Mouse (Mus musculus): ENCODE results near the gene Tspan4. TPM values are rescaled to one million over a fixed set of nuclear protein-coding genes. Genes with fewer than 3 reads are reported as not detected.

The Tspan4 gene
- polyA plus RNA-seq, 1 experiment from 2014 or later, result 91.2 TPM

DNA sequence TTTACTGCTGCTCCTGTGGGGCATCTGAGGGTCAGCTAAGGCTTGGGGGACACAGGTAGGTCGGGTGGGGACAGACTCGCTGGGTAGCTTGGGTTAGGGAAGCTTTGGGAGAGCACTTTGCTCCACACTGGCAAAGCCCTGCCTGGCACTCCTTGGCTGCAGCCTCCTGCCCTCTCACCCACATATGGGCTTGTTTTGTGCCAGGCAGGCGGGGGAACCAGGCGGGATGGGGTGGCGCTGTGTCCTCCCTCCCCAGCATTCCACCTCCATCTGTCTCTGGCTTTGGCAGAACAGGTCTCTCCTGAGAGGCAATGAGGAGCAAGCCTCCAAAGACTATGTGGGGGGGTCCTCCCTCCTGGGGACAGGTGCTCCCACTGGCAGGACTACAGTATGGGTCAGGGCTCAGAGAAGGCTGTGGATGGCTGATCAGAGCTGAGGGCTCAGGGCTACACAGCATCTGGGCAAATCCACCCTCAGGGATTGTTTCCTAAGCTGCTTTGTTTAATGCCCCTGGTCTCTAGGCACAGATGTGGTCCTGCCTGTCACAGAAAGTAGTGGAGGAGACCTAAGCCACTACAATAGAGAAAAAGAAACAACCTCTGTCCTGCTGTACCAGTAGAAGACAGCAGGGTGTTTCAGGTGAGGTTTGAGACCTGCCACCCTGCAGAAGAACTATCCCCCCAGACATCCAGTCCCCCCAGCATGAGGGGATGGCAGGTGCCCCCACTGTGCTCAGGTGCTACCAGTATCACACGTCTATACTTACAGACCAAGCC is 42.1 kb upstream of the Tspan4 start:
- no peak overlapping the region for H3K4me2 ChIP-seq (ENCODE audit: low read depth, low read length)
- no peaks in the 10 kb centered on the region for H3K27me3 ChIP-seq (ENCODE audit: control insufficient read depth, insufficient read depth, low read depth, low read length)
- WGBS, result 87% methylated on average over 6 of the region's 6 CpGs
- no peak overlapping the region for H3K4me3 ChIP-seq (ENCODE audit: low read length)
- peaks cover 12% of the 10 kb centered on the region for H3K36me3 ChIP-seq (ENCODE audit: control insufficient read depth, insufficient read depth, low read length)
- ATAC-seq (ENCODE audit: low read depth), result no peak
- peaks cover 24% of the 10 kb centered on the region for H3K4me1 ChIP-seq (replicated peaks; ENCODE audit: control insufficient read depth, insufficient read depth, low read length)
- no peak overlapping the region for H3K27ac ChIP-seq (ENCODE audit: low read length)
- no peak overlapping the region for H3K9ac ChIP-seq (ENCODE audit: low read length)
- no peaks in the 10 kb centered on the region for H3K9me3 ChIP-seq (ENCODE audit: control insufficient read depth, low read length)

DNA sequence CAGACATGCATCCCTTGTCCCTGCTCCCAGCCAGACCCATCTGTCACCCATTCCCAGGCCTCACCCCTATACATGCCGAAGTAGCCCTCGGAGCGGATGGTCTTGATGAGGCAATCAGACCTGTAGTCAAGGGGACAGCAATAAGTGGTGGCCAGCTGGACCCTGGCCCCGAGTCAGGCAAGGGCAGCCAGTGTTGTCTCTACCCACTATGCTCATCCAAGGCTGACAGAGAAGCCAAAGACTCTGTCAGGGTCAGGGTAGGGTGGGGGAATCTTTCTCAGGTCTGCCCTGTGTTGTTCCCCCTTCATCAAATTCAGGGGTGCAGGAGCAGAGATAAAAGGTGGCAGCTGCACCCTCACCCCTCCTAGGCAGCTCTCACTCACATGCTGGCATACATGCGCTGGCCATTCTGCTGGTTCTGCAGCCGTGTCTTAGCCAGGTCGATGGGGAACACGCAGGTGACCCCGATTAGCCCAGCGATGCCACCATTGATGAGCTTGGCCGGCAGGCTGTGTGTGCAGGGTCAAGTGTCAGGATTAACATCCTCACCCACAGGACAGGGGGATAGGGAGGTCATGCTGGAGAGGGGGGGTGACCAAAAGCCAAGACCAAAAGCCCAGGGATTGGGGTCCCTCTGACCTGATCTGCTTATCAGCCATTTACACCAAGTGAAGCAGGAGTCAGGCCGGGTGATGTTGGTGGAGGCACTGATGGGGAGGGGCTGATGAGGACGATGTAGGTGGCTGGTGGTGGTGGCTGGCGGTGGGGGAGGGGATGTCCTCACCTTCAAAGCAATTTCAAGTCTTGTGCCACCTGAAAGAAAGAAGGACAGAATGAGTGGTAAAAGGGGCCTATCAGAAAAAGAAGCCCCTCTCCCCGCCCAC is 41.3 kb upstream of the Tspan4 start:
- 71% methylated on average over 15 of the region's 15 CpGs for WGBS
- Histone ChIP-seq H3K4me2 (ENCODE audit: low read depth, low read length) (peak overlapping the region; percentile 64), H3K9me3 (ENCODE audit: control insufficient read depth, low read length) (no peaks in the 10 kb centered on the region), H3K9ac (ENCODE audit: low read length) (peak overlapping the region; percentile 54), H3K27me3 (ENCODE audit: control insufficient read depth, insufficient read depth, low read depth, low read length) (no peaks in the 10 kb centered on the region), H3K36me3 (ENCODE audit: control insufficient read depth, insufficient read depth, low read length) (peaks cover 12% of the 10 kb centered on the region), H3K4me1 (replicated peaks; ENCODE audit: control insufficient read depth, insufficient read depth, low read length) (peaks cover 24% of the 10 kb centered on the region), H3K27ac (ENCODE audit: low read length) (no peak overlapping the region), H3K4me3 (ENCODE audit: low read length) (peak overlapping the region; percentile 53)
- ATAC-seq (ENCODE audit: low read depth), result no peak

DNA sequence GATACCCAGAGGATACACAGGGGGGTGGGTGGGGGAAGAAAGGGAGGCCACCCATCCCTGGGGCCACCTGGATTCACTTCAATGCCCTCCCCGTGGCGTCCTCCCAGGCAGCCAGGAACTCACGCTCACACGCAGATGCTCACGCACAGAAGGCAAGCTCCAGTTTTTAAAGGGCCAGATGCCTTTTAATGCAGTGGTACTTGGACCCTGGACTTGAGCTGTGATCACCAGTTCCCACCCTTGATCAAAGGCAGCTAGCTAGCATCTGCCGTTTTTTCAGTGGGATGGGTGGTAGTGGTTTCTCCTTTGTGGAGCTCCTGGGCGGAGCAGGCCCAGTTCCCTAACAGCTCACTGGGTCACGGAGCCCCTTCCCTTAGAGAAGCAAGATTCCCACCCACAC is 40.6 kb upstream of the Tspan4 start:
- no peak for ATAC-seq (ENCODE audit: low read depth)
- Histone ChIP-seq H3K36me3 (ENCODE audit: control insufficient read depth, insufficient read depth, low read length) (peaks cover 12% of the 10 kb centered on the region), H3K4me1 (replicated peaks; ENCODE audit: control insufficient read depth, insufficient read depth, low read length) (peaks cover 20% of the 10 kb centered on the region), H3K27ac (ENCODE audit: low read length) (no peak overlapping the region), H3K4me3 (ENCODE audit: low read length) (peak overlapping the region; percentile 53), H3K9ac (ENCODE audit: low read length) (peak overlapping the region; percentile 54), H3K9me3 (ENCODE audit: control insufficient read depth, low read length) (no peaks in the 10 kb centered on the region), H3K27me3 (ENCODE audit: control insufficient read depth, insufficient read depth, low read depth, low read length) (no peaks in the 10 kb centered on the region), H3K4me2 (ENCODE audit: low read depth, low read length) (peak overlapping the region; percentile 64)
- WGBS, result 15% methylated on average over 8 of the region's 8 CpGs

DNA sequence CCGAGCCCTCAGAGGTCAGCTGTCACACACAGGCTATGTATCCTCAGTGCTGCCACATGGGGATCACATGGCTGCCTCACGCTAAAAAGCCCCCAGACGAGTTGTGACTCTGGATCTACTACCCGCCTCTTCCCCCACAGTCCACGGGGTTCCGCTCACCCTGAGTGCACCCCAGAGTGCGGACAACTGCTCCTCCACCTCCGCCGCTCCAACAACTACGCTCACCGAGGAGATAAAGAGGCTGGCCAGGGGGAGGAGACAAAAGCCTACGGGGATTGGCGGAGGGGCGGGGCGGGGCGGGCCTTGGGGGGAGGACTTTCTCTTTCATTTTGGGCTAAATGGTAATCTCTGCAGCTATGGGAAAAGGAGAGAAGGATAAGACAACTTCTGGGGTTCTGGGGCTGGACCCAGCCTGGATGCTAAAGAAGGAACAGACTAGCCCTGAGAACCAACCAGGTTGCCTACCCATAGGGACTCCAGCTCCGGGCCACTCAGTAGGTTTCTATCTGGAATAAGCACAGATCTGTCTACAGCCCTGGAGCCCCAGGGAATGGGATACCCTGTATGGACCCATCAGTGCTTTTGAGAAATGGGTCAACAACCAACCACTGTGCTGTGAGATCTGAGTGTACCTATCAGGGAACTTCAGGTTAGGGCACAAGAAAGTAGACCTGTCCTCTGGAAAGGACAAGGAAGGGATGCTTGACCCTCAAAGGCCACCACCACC is 39.7 kb upstream of the Tspan4 start:
- peak; percentile 39 for ATAC-seq (ENCODE audit: low read depth)
- H3K36me3 ChIP-seq (ENCODE audit: control insufficient read depth, insufficient read depth, low read length), result peaks cover 14% of the 10 kb centered on the region
- WGBS, result 3% methylated on average over 17 of the region's 17 CpGs

DNA sequence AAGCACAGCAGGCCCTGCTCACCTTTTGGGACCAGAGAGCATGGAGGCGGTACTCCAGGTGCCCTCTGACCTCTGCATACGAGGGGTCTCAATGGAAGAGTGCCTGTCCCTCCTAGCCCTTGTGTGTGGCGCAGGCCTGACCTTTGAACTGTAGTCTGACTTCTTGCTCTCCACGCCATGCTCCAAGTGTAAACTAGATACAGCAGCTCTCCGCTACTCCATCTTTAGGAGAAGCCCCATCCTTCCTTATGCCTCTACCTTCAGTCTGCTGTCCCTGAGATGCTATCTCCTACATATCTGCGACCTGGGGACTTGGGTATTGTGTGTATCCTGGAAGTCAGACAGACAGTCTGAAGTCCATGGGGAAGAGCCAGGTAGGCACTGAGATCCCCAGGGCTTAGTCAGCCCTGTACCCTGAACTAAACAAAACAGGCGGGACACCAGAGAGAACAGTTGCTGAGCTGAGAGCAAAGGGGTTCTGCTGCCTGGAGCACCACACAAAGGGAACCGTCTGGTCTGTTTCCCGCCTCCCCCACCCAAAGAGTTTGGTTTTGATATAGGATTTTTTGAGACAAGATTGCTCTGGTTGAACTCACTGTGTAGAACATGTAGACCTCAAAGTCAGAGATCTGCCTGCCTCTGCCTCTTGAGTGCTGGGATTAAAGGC is 39.1 kb upstream of the Tspan4 start:
- Histone ChIP-seq H3K9me3 (ENCODE audit: control insufficient read depth, low read length) (no peaks in the 10 kb centered on the region), H3K27ac (ENCODE audit: low read length) (no peak overlapping the region), H3K4me3 (ENCODE audit: low read length) (no peak overlapping the region), H3K36me3 (ENCODE audit: control insufficient read depth, insufficient read depth, low read length) (peaks cover 12% of the 10 kb centered on the region), H3K4me1 (replicated peaks; ENCODE audit: control insufficient read depth, insufficient read depth, low read length) (peaks cover 25% of the 10 kb centered on the region), H3K4me2 (ENCODE audit: low read depth, low read length) (no peak overlapping the region; the same call in 1 of the 2 replicates), H3K9ac (ENCODE audit: low read length) (no peak overlapping the region), H3K27me3 (ENCODE audit: control insufficient read depth, insufficient read depth, low read depth, low read length) (no peaks in the 10 kb centered on the region)
- no peak for ATAC-seq (ENCODE audit: low read depth)
- 75% methylated on average over 9 of the region's 9 CpGs for WGBS

More for the DNA sequence above, 39.7 kb upstream of the Tspan4 start:
- no peaks in the 10 kb centered on the region for H3K27me3 ChIP-seq (ENCODE audit: control insufficient read depth, insufficient read depth, low read depth, low read length)
- H3K9me3 ChIP-seq (ENCODE audit: control insufficient read depth, low read length), result no peaks in the 10 kb centered on the region
- H3K4me3 ChIP-seq (ENCODE audit: low read length), result peak overlapping the region; percentile 53
- peaks cover 19% of the 10 kb centered on the region for H3K4me1 ChIP-seq (replicated peaks; ENCODE audit: control insufficient read depth, insufficient read depth, low read length)
- peak overlapping the region; percentile 64 for H3K4me2 ChIP-seq (ENCODE audit: low read depth, low read length)
- H3K9ac ChIP-seq (ENCODE audit: low read length), result peak overlapping the region; percentile 58
- no peak overlapping the region for H3K27ac ChIP-seq (ENCODE audit: low read length)

GRCm38 (mm10) chr7:141436523-141436892 is 38.5 kb upstream of the Tspan4 start:
- Histone ChIP-seq H3K9ac (ENCODE audit: low read length) (peak overlapping the region; percentile 81), H3K4me2 (ENCODE audit: low read depth, low read length) (peak overlapping the region; percentile 97), H3K36me3 (ENCODE audit: control insufficient read depth, insufficient read depth, low read length) (peaks cover 9% of the 10 kb centered on the region), H3K27ac (ENCODE audit: low read length) (no peak overlapping the region), H3K4me1 (replicated peaks; ENCODE audit: control insufficient read depth, insufficient read depth, low read length) (peaks cover 27% of the 10 kb centered on the region), H3K4me3 (ENCODE audit: low read length) (peak overlapping the region; percentile 72), H3K9me3 (ENCODE audit: control insufficient read depth, low read length) (no peaks in the 10 kb centered on the region), H3K27me3 (ENCODE audit: control insufficient read depth, insufficient read depth, low read depth, low read length) (no peaks in the 10 kb centered on the region)
- ATAC-seq (ENCODE audit: low read depth), result no peak
- whole genome bisulfite sequencing, result 47% methylated on average over 2 of the region's 2 CpGs

DNA sequence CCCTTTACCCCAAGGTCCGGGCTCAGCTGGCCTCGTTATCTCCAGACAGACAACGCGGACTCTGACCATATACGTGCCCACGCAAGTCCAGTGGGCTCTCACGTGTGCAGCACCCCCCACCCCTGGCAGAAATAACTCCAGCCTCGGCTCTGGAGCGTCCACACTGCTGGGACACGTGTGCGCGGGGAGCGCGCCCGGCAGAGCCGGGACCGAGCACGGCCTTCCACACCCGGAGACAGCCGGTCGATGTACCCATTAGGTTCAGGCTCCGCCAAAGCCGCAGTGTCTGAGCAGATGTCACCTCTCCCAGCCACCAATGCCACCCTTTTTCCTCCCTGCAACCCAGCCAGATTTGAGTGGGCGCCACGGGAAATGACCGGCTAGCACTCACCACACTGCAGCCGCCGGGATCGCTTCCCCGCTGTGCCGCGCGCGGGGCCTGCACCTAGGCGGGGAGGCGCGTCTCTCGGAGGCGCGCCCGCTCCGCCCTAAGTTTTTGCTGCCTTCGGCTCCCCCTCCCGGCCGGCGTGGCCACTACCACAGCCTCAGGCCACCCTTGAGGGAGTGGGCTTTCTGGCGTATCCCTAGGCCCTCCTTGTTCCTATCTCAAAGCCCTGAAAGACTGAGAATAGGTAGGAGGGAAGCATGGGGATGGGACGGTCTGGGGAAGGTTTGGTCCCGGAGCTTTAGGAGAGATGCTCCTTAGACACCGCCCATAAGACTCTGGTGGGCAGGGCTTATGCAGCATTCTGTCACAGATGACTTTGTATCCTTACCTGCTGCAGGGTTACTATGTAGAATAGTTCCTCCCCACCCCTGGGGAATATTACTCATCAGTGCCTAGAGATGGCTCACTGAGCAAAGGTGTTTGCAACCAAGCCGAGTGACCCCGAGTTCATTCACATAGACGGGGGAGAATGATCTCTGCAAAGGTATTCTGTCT is 37.6 kb upstream of the Tspan4 start, which contains the start of gene Slc25a22:
Gene Slc25a22 (minus strand): TSS at position 715 of the 943 bp plus-strand sequence.
- 6% methylated on average over 53 of the region's 53 CpGs for WGBS
- no peaks in the 10 kb centered on the region for H3K9me3 ChIP-seq (ENCODE audit: control insufficient read depth, low read length)
- ATAC-seq (ENCODE audit: low read depth), result peak; percentile 80

More for the DNA sequence above, 37.6 kb upstream of the Tspan4 start, which contains the start of gene Slc25a22:
- peak within 1 kb of the TSS; percentile 24; the same call in 1 of the 2 replicates for H3K27ac ChIP-seq (ENCODE audit: low read length)
- H3K4me1 ChIP-seq (replicated peaks; ENCODE audit: control insufficient read depth, insufficient read depth, low read length), result peaks cover 32% of the 10 kb centered on the region
- peaks cover 7% of the 10 kb centered on the region; the same call in 1 of the 2 replicates for H3K36me3 ChIP-seq (ENCODE audit: control insufficient read depth, insufficient read depth, low read length)
- no peaks in the 10 kb centered on the region for H3K27me3 ChIP-seq (ENCODE audit: control insufficient read depth, insufficient read depth, low read depth, low read length)
- peak within 1 kb of the TSS; percentile 81 for H3K9ac ChIP-seq (ENCODE audit: low read length)
- peak within 1 kb of the TSS; percentile 97 for H3K4me2 ChIP-seq (ENCODE audit: low read depth, low read length)
- peak within 1 kb of the TSS; percentile 72 for H3K4me3 ChIP-seq (ENCODE audit: low read length)
